Mouse (Mus musculus) kidney, postnatal 10 days (tissue): Measurements from ENCODE around the gene Col6a4.

ENCODE experiments used
- DNase-seq: peaks from one replicate; pipeline ENCODE4 v3.0.0; 2021; ENCODE audit warnings: mixed read lengths

The Col6a4 gene

GRCm38 (mm10) chr9:105949755-105950154 lies 146.8 kb downstream of the Col6a4 start:
- DNase-seq, result no peak

GRCm38 (mm10) chr9:105947577-105947976 lies 149.0 kb downstream of the Col6a4 start:
- DNase-seq, result no peak
